Mouse (Mus musculus): ENCODE data around the gene Ttc27.
A peak's percentile ranks its signal among the peaks of the same experiment; 100 is the strongest.

The Ttc27 gene

GRCm38 (mm10) chr17:74875740-74876139, 158.2 kb downstream of the Ttc27 start:
- DNase-seq (ENCODE audit: low read depth, low spot score), result no peak

GRCm38 (mm10) chr17:74876954-74877353, 159.4 kb downstream of the Ttc27 start:
- DNase-seq (ENCODE audit: low read depth, low spot score), result peak; percentile 19

- no peak for DNase-seq (ENCODE audit: low read depth, low spot score)
These were observed 162.2 kb downstream of the Ttc27 start for GRCm38 (mm10) chr17:74879768-74880167.

GRCm38 (mm10) chr17:74887039-74887438, 169.5 kb downstream of the Ttc27 start:
- no peak for DNase-seq (ENCODE audit: low read depth, low spot score)

- DNase-seq (ENCODE audit: low read depth, low spot score), result no peak
These were observed 171.5 kb downstream of the Ttc27 start for GRCm38 (mm10) chr17:74888836-74889534.

GRCm38 (mm10) chr17:74889535-74890117, 172.1 kb downstream of the Ttc27 start:
- no peak for DNase-seq (ENCODE audit: low read depth, low spot score)

GRCm38 (mm10) chr17:74902453-74902852, 184.9 kb downstream of the Ttc27 start:
- no peak for DNase-seq (ENCODE audit: low read depth, low spot score)

- no peak for DNase-seq (ENCODE audit: low read depth, low spot score)
These were observed 186.1 kb downstream of the Ttc27 start for GRCm38 (mm10) chr17:74903411-74904331.

- no peak for DNase-seq (ENCODE audit: low read depth, low spot score)
These were observed 186.8 kb downstream of the Ttc27 start for GRCm38 (mm10) chr17:74904332-74904687.

GRCm38 (mm10) chr17:74904956-74905355, 187.4 kb downstream of the Ttc27 start:
- DNase-seq (ENCODE audit: low read depth, low spot score), result no peak

- DNase-seq (ENCODE audit: low read depth, low spot score), result no peak
These were observed 195.5 kb downstream of the Ttc27 start for GRCm38 (mm10) chr17:74912995-74913394.

Data from brain, adult 2 months (tissue).